Mouse (Mus musculus): ENCODE measurements around the gene Pfpl. TPM values are rescaled to one million over a fixed set of nuclear protein-coding genes. Genes with fewer than 3 reads are reported as not detected.

Gene Pfpl
- polyA plus RNA-seq, 1 experiment, result not detected

- peak; percentile 7 to 16 for DNase-seq
- H3K27ac ChIP-seq (ENCODE audit: insufficient read depth, low read length), result no peak overlapping the region
- no peaks in the 10 kb centered on the region for H3K27me3 ChIP-seq (ENCODE audit: control insufficient read depth, insufficient read depth, low read length)
- no peaks in the 10 kb centered on the region for H3K4me1 ChIP-seq (ENCODE audit: control insufficient read depth, insufficient read depth, low read length)
- WGBS, result 3% methylated on average over 2 of the region's 2 CpGs
- TF ChIP-seq POLR2A (IDR thresholded peaks at IDR 0.05; ENCODE audit: borderline replicate concordance, insufficient read depth, low read length) (no peak), CTCF (IDR thresholded peaks at IDR 0.05; ENCODE audit: borderline replicate concordance, insufficient read depth, low read depth, low read length) (peak; percentile 21; the same call in 1 of the 2 replicates)
- no peak overlapping the region for H3K4me3 ChIP-seq (replicated peaks; ENCODE audit: insufficient read depth, low read depth, low read length)
These were observed 5.3 kb downstream of the Pfpl start for GRCm38 (mm10) chr19:12433033-12433432.

GRCm38 (mm10) chr19:12435011-12435416, 7.3 kb downstream of the Pfpl start:
- 79% methylated on average over 4 of the region's 4 CpGs for WGBS
- Histone ChIP-seq H3K4me1 (ENCODE audit: control insufficient read depth, insufficient read depth, low read length) (no peaks in the 10 kb centered on the region), H3K27me3 (ENCODE audit: control insufficient read depth, insufficient read depth, low read length) (no peaks in the 10 kb centered on the region), H3K4me3 (replicated peaks; ENCODE audit: insufficient read depth, low read depth, low read length) (no peak overlapping the region), H3K27ac (ENCODE audit: insufficient read depth, low read length) (no peak overlapping the region)
- no peak for TF ChIP-seq POLR2A (IDR thresholded peaks at IDR 0.05; ENCODE audit: borderline replicate concordance, insufficient read depth, low read length)
- TF ChIP-seq CTCF (IDR thresholded peaks at IDR 0.05; ENCODE audit: borderline replicate concordance, insufficient read depth, low read depth, low read length), result no peak
- DNase-seq, result no peak

GRCm38 (mm10) chr19:12435750-12436524, 8.2 kb downstream of the Pfpl start:
- H3K4me1 ChIP-seq (ENCODE audit: control insufficient read depth, insufficient read depth, low read length), result no peaks in the 10 kb centered on the region
- no peak overlapping the region for H3K27ac ChIP-seq (ENCODE audit: insufficient read depth, low read length)
- DNase-seq, result no peak

DNA sequence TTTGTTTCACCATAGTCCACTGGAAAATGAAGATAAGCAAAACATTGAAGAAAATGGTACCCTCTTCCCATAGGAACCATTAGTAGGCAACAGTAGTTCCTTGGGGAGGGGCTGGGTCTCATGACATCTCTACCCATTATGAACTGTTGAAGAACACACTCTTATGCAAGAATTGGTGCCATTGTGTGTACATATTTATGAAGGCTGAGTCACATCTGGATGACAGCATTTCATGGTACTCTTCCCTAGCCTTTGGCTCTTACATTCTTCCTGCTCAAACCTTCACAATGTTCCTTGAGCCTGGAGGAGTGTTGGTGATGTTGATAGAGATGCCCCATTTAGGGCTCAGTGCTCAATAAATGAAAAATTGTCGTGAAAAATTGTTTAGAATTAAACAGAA, 11.9 kb downstream of the Pfpl start:
- Histone ChIP-seq H3K4me1 (ENCODE audit: control insufficient read depth, insufficient read depth, low read length) (no peaks in the 10 kb centered on the region), H3K27ac (ENCODE audit: insufficient read depth, low read length) (no peak overlapping the region), H3K27me3 (ENCODE audit: control insufficient read depth, insufficient read depth, low read length) (no peaks in the 10 kb centered on the region), H3K4me3 (replicated peaks; ENCODE audit: insufficient read depth, low read depth, low read length) (no peak overlapping the region)
- DNase-seq, result no peak
- WGBS, result 34% methylated on average over 1 of the region's 1 CpGs
- TF ChIP-seq CTCF (IDR thresholded peaks at IDR 0.05; ENCODE audit: borderline replicate concordance, insufficient read depth, low read depth, low read length) (no peak), POLR2A (IDR thresholded peaks at IDR 0.05; ENCODE audit: borderline replicate concordance, insufficient read depth, low read length) (no peak)

More at GRCm38 (mm10) chr19:12435750-12436524, 8.2 kb downstream of the Pfpl start:
- no peaks in the 10 kb centered on the region for H3K27me3 ChIP-seq (ENCODE audit: control insufficient read depth, insufficient read depth, low read length)
- WGBS, result 77% methylated on average over 4 of the region's 4 CpGs
- H3K4me3 ChIP-seq (replicated peaks; ENCODE audit: insufficient read depth, low read depth, low read length), result no peak overlapping the region
- TF ChIP-seq CTCF (IDR thresholded peaks at IDR 0.05; ENCODE audit: borderline replicate concordance, insufficient read depth, low read depth, low read length), result no peak
- no peak for TF ChIP-seq POLR2A (IDR thresholded peaks at IDR 0.05; ENCODE audit: borderline replicate concordance, insufficient read depth, low read length)

GRCm38 (mm10) chr19:12440103-12440725, 12.5 kb downstream of the Pfpl start:
- no peak for DNase-seq
- no peaks in the 10 kb centered on the region for H3K27me3 ChIP-seq (ENCODE audit: control insufficient read depth, insufficient read depth, low read length)
- H3K27ac ChIP-seq (ENCODE audit: insufficient read depth, low read length), result no peak overlapping the region
- WGBS, result 68% methylated on average over 5 of the region's 5 CpGs
- H3K4me3 ChIP-seq (replicated peaks; ENCODE audit: insufficient read depth, low read depth, low read length), result no peak overlapping the region
- no peaks in the 10 kb centered on the region for H3K4me1 ChIP-seq (ENCODE audit: control insufficient read depth, insufficient read depth, low read length)
- TF ChIP-seq POLR2A (IDR thresholded peaks at IDR 0.05; ENCODE audit: borderline replicate concordance, insufficient read depth, low read length) (no peak), CTCF (IDR thresholded peaks at IDR 0.05; ENCODE audit: borderline replicate concordance, insufficient read depth, low read depth, low read length) (no peak)

DNA sequence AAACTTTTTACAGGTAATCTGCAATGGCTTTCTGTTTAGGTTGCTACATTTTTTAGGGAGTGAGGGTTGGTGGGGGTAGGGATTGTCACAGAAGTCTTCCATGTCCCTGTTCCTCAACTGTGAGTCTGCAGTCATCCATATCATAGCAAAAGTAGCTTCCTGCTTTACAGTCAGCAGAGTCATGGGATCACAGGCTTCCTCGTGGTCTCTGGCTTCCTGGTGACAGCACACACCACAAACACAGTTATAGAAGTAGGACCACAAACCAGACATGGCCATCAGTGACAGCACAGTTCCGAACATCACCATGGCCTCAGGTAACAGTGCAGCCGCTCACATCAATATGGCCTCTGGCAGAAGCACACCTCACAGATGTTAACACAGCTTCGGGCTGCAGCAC, 14.9 kb downstream of the Pfpl start:
- Histone ChIP-seq H3K27me3 (ENCODE audit: control insufficient read depth, insufficient read depth, low read length) (no peaks in the 10 kb centered on the region), H3K27ac (ENCODE audit: insufficient read depth, low read length) (no peak overlapping the region), H3K4me3 (replicated peaks; ENCODE audit: insufficient read depth, low read depth, low read length) (no peak overlapping the region), H3K4me1 (ENCODE audit: control insufficient read depth, insufficient read depth, low read length) (no peaks in the 10 kb centered on the region)
- WGBS, result 73% methylated on average over 4 of the region's 4 CpGs
- DNase-seq, result no peak
- TF ChIP-seq CTCF (IDR thresholded peaks at IDR 0.05; ENCODE audit: borderline replicate concordance, insufficient read depth, low read depth, low read length) (no peak), POLR2A (IDR thresholded peaks at IDR 0.05; ENCODE audit: borderline replicate concordance, insufficient read depth, low read length) (no peak)

DNA sequence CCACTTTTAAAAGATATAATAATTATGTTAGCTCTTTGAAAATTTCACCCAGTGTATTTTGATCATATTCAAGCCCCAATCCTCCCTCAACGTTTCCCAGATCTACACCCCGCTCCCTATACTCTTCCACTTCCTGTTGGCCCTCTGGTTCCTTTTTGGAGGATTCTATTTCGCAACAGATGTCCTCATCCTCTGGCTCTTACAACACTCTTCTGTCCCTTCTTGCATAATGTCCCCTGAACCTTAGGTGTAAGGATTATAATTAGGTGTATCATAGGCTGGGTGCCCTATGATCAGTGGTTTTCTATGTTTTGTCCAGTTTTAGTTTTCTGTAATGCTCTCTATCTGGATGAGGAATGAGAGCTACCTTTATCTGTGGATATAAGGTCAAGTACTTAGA, 17.3 kb downstream of the Pfpl start:
- no peak overlapping the region for H3K27ac ChIP-seq (ENCODE audit: insufficient read depth, low read length)
- TF ChIP-seq POLR2A (IDR thresholded peaks at IDR 0.05; ENCODE audit: borderline replicate concordance, insufficient read depth, low read length) (no peak), CTCF (IDR thresholded peaks at IDR 0.05; ENCODE audit: borderline replicate concordance, insufficient read depth, low read depth, low read length) (no peak)
- no peaks in the 10 kb centered on the region for H3K4me1 ChIP-seq (ENCODE audit: control insufficient read depth, insufficient read depth, low read length)
- no peak overlapping the region for H3K4me3 ChIP-seq (replicated peaks; ENCODE audit: insufficient read depth, low read depth, low read length)
- no peaks in the 10 kb centered on the region for H3K27me3 ChIP-seq (ENCODE audit: control insufficient read depth, insufficient read depth, low read length)
- no peak for DNase-seq
- 80% methylated on average over 3 of the region's 3 CpGs for WGBS

All from cerebellum, adult 2 months (tissue).